Mouse (Mus musculus) spleen, adult 2 months (tissue): Measurements from ENCODE around the gene Fam83c. TPM values are rescaled to one million over a fixed set of nuclear protein-coding genes. Genes with fewer than 3 reads are reported as not detected.

ENCODE experiments used
- DNase-seq, 2 experiments: peaks; one replicate each; pipeline versions ENCODE4 v3.0.0 to v3.0.0-alpha.2; 2012 to 2021; ENCODE audit warnings: low spot score in 2 of 2, low read depth in 1 of 2
- H3K27ac ChIP-seq: fragments of 200-500 bp; 2 replicates; pipeline ENCODE4 v1.5.1; 2012; ENCODE audit warnings: low read length, inconsistent platforms; ENCODE audit not compliant: insufficient read depth
- H3K27me3 ChIP-seq: fragments of 200-500 bp; 2 replicates; pipeline ENCODE4 v1.6.1; 2012; ENCODE audit warnings: mild to moderate bottlenecking, moderate library complexity, low read length, inconsistent platforms; ENCODE audit not compliant: control insufficient read depth, insufficient read depth
- H3K36me3 ChIP-seq: fragments of 200-500 bp; 2 replicates; pipeline ENCODE4 v1.6.1; 2012; ENCODE audit warnings: mild to moderate bottlenecking, low read length, inconsistent platforms; ENCODE audit not compliant: control insufficient read depth, insufficient read depth
- H3K4me1 ChIP-seq: fragments of 200-500 bp; 2 replicates; pipeline ENCODE4 v1.6.1; 2011; ENCODE audit warnings: inconsistent platforms; ENCODE audit not compliant: control insufficient read depth, insufficient read depth, insufficient read length
- H3K4me3 ChIP-seq: fragments of 200-500 bp; 2 replicates; pipeline ENCODE4 v1.5.1; 2011; ENCODE audit warnings: mild to moderate bottlenecking, inconsistent platforms; ENCODE audit not compliant: insufficient read depth, insufficient read length; ENCODE audit errors: extremely low read depth
- CTCF ChIP-seq: fragments of 200-500 bp; IDR thresholded peaks from 2 replicates; pipeline ENCODE4 v1.5.1; 2011; ENCODE audit warnings: mild to moderate bottlenecking, inconsistent platforms; ENCODE audit not compliant: insufficient read depth, insufficient read length, insufficient replicate concordance; ENCODE audit errors: extremely low read depth
- POLR2A ChIP-seq: fragments of 200-500 bp; IDR thresholded peaks from 2 replicates; pipeline ENCODE4 v1.6.1; 2011; ENCODE audit warnings: low read depth, low read length, inconsistent platforms
- WGBS: fragments of 180-500 bp; shearing (Covaris S2); methylation state at CpG from one replicate; pipeline ENCODE4 v1.1.7; 2018; 5-methylcytosine and 5-hydroxymethylcytosine counted together
- polyA plus RNA-seq: library from polyadenylated mRNA; depleted of rRNA; stranded (reverse); fragments of >200 nt; gene quantifications from 2 replicates; pipeline ENCODE4 v1.2.3, GENCODE M21; 2012

The Fam83c gene
- polyA plus RNA-seq, 1 experiment: not detected

DNA sequence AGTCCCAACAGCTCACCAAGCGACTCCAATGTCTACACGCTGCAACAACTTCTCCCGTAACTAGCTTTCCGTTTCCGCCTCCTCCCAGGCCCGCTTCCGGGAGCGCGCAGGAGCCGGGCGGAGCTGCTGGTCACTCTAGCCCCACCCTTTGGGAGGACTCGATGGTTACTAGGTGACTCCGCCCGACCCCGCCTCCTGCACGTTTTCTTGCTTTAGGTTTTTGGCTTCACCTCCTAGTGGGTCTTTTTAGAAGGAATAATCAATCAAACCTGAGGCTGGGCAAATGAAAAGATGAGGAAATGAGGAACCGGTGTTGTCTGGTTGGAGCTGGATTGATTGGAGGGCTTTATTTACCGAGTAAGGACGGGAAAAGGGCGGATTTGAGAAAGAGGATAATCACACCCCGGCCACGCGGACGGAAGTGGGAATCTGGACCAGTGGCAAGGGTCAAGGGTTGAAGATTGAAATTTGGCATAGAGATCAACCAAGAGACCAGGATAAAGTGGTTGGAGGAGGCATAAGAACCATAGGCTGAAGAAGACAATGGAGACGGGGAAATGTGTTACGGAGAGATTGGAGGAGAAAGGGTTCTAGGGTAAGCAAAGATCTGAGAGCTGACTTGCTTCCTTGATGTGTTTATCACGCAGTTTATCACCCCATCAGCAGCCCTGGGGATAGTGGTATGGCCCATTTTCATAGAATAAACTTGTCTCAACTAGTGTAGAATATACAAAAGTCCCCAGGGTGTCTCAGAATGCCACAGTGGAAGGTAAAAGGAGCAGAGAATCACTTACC, 7.8 kb downstream of the Fam83c start, which contains the start of gene Eif6:
Gene Eif6 (minus strand): TSS at position 296 of the 795 bp plus-strand sequence.
- Histone ChIP-seq H3K27me3 (no peaks in the 10 kb centered on the region), H3K4me3 (peak within 1 kb of the TSS; percentile 100), H3K4me1 (no peaks in the 10 kb centered on the region; the same call in 1 of the 2 replicates), H3K36me3 (peaks cover 13% of the 10 kb centered on the region), H3K27ac (peak within 1 kb of the TSS; percentile 81)
- WGBS: 2% methylated on average over 27 of the region's 27 CpGs
- TF ChIP-seq CTCF (no peak), POLR2A (peak; percentile 66)
- DNase-seq: peak; percentile 57 to 83

GRCm38 (mm10) chr2:155825904-155826629, 8.6 kb downstream of the Fam83c start:
- Histone ChIP-seq H3K27me3 (no peaks in the 10 kb centered on the region), H3K36me3 (peaks cover 17% of the 10 kb centered on the region), H3K4me1 (no peaks in the 10 kb centered on the region; the same call in 1 of the 2 replicates), H3K4me3 (peak overlapping the region; percentile 100), H3K27ac (peak overlapping the region; percentile 81)
- WGBS: 2% methylated on average over 52 of the region's 52 CpGs
- no peak for DNase-seq
- TF ChIP-seq CTCF (no peak), POLR2A (no peak)

GRCm38 (mm10) chr2:155823722-155824121, 10.9 kb downstream of the Fam83c start:
- 92% methylated on average over 8 of the region's 8 CpGs for WGBS

GRCm38 (mm10) chr2:155820779-155821178, 13.9 kb downstream of the Fam83c start:
- Histone ChIP-seq H3K4me1 (peaks cover 11% of the 10 kb centered on the region; the same call in 1 of the 2 replicates), H3K27ac (no peak overlapping the region), H3K4me3 (no peak overlapping the region), H3K27me3 (no peaks in the 10 kb centered on the region), H3K36me3 (peaks cover 19% of the 10 kb centered on the region)
- TF ChIP-seq CTCF (no peak), POLR2A (no peak)
- 91% methylated on average over 5 of the region's 5 CpGs for WGBS
- no peak for DNase-seq

More at GRCm38 (mm10) chr2:155823722-155824121, 10.9 kb downstream of the Fam83c start:
- Histone ChIP-seq H3K4me3 (no peak overlapping the region), H3K27me3 (no peaks in the 10 kb centered on the region), H3K36me3 (peaks cover 19% of the 10 kb centered on the region), H3K27ac (no peak overlapping the region), H3K4me1 (peaks cover 7% of the 10 kb centered on the region; the same call in 1 of the 2 replicates)
- no peak for DNase-seq
- TF ChIP-seq POLR2A (no peak), CTCF (no peak)

DNA sequence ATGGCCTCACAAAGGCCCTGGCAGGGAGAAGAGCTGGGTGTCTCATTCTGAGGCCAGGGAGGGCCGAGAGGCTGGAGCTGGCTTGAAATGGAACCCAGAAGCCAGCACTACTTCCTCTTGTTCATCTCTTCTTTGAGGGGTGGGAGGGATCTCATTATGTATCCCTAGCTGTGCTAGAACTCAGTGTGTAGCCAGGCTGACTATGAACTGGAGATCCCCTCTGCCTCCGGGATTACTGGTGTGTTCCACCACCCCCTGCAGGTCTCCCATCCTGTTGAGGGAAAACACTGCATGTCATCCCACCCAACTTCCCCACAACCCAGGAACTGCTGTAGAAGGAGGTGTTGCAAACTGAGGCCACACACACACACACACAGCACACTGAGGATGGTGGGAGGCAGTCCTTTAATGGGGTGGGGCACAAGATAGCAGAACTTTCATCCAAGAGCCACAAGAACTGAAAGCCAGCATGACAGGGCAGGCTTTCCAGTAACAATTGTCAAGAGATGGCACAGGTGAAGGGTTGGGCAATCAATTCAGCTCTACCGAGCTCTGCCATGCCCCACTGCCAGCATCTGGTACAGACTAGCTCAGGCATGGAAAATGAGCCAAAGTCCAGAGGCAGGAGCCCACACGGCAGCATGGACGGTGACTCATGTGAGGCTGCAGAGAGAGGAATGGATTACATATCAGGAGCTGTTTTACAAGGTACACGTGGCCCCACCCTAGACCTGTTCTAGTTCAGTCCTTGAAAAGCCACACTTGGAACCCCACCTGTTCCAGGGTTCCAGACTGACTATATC, 15.0 kb downstream of the Fam83c start:
- Histone ChIP-seq H3K4me3 (peak overlapping the region; percentile 39), H3K4me1 (peaks cover 11% of the 10 kb centered on the region; the same call in 1 of the 2 replicates), H3K27ac (peak overlapping the region; percentile 60), H3K36me3 (peaks cover 19% of the 10 kb centered on the region), H3K27me3 (no peaks in the 10 kb centered on the region)
- 69% methylated on average over 6 of the region's 6 CpGs for WGBS
- no peak for DNase-seq
- TF ChIP-seq CTCF: no peak
- no peak for TF ChIP-seq POLR2A

DNA sequence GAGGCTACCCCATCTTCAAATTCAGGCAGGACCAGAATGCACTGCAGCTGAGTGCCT, 15.4 kb downstream of the Fam83c start, which contains the start of gene BC029722:
Gene BC029722 (minus strand): TSS at position 35 of the 57 bp plus-strand sequence.
- H3K27me3 ChIP-seq: no peaks in the 10 kb centered on the region
- DNase-seq: no peak
- H3K4me1 ChIP-seq: peaks cover 11% of the 10 kb centered on the region; the same call in 1 of the 2 replicates
- peaks cover 19% of the 10 kb centered on the region for H3K36me3 ChIP-seq
- H3K4me3 ChIP-seq: peak within 1 kb of the TSS; percentile 76
- TF ChIP-seq CTCF (no peak), POLR2A (no peak)
- peak within 1 kb of the TSS; percentile 76 for H3K27ac ChIP-seq
